Mouse (Mus musculus) CH12.LX (cell line): Measurements from ENCODE around the gene Crkl. TPM values are rescaled to one million over a fixed set of nuclear protein-coding genes. Genes with fewer than 3 reads are reported as not detected.
A peak's percentile ranks its signal among the peaks of the same experiment; 100 is the strongest.

ENCODE experiments used
- DNase-seq: peaks from one replicate; pipeline ENCODE4 v3.0.0-alpha.2; 2013; ENCODE audit errors: extremely low read depth
- H3K27ac ChIP-seq: 2 replicates; pipeline ENCODE4 v1.5.1; 2012; ENCODE audit warnings: low read depth, mild to moderate bottlenecking, control low read depth, moderate library complexity; ENCODE audit not compliant: insufficient read depth
- H3K27me3 ChIP-seq: replicated peaks from 2 replicates; pipeline ENCODE3; 2012; ENCODE audit warnings: inconsistent platforms
- H3K36me3 ChIP-seq, 2 experiments: replicated peaks in 1 of 2; 2 replicates each; pipeline versions ENCODE3 to v1.6.1; 2012; ENCODE audit warnings: inconsistent platforms in 1 of 2, low read length in 1 of 2, mild to moderate bottlenecking in 1 of 2, mixed read lengths in 1 of 2, moderate library complexity in 1 of 2; ENCODE audit not compliant: control insufficient read depth in 1 of 2, insufficient read depth in 1 of 2
- H3K4me1 ChIP-seq, 2 experiments: 2 replicates each; pipeline ENCODE4 v1.6.1; 2012; ENCODE audit warnings: inconsistent platforms in 1 of 2, moderate library complexity in 1 of 2; ENCODE audit not compliant: insufficient read depth in 2 of 2, control insufficient read depth in 1 of 2
- H3K4me2 ChIP-seq: 2 replicates; pipeline ENCODE4 v1.6.1; 2012; ENCODE audit warnings: low read depth, mild to moderate bottlenecking, control low read depth; ENCODE audit not compliant: poor library complexity, insufficient read depth, severe bottlenecking
- H3K4me3 ChIP-seq, 3 experiments: fragments of 150-350 bp in 1 of 3; sonication (generic) in 1 of 3; replicated peaks in 1 of 3; 2 replicates each; pipeline versions ENCODE3 to v1.5.1; 2011 to 2012; ENCODE audit warnings: low read depth in 2 of 3, low read length in 2 of 3, mild to moderate bottlenecking in 2 of 3, moderate library complexity in 2 of 3, control low read depth in 1 of 3, improper control_type of control experiment in 1 of 3, inconsistent platforms in 1 of 3, mixed read lengths in 1 of 3; ENCODE audit not compliant: poor library complexity in 1 of 3
- H3K79me2 ChIP-seq: replicated peaks from 2 replicates; pipeline ENCODE4 v1.6.1; 2012; ENCODE audit warnings: mild to moderate bottlenecking, moderate library complexity; ENCODE audit not compliant: control insufficient read depth, poor library complexity, insufficient read depth, severe bottlenecking; ENCODE audit errors: extremely low read depth
- H3K9ac ChIP-seq: 2 replicates; pipeline ENCODE4 v1.6.1; 2012; ENCODE audit warnings: low read depth, mild to moderate bottlenecking, control low read depth, moderate library complexity; ENCODE audit not compliant: insufficient read depth
- H3K9me3 ChIP-seq: replicated peaks from 2 replicates; pipeline ENCODE3; 2012; ENCODE audit warnings: low read length, inconsistent platforms, mixed read lengths
- BHLHE40 ChIP-seq: IDR thresholded peaks from 2 replicates; pipeline ENCODE4 v1.6.1; 2011; ENCODE audit warnings: mild to moderate bottlenecking, low read depth, low read length, improper control_type of control experiment
- CHD1 ChIP-seq: IDR thresholded peaks from 2 replicates; pipeline ENCODE4 v1.6.1; 2012; ENCODE audit warnings: low read depth, low read length, improper control_type of control experiment, inconsistent platforms
- CHD2 ChIP-seq: IDR thresholded peaks from 2 replicates; pipeline ENCODE4 v1.6.1; 2011; ENCODE audit warnings: low read length, improper control_type of control experiment
- CTCF ChIP-seq, 2 experiments: IDR thresholded peaks in 1 of 2; conservative IDR thresholded peaks in 1 of 2; 2 replicates each; pipeline ENCODE4 v1.5.1; 2011 to 2012; ENCODE audit warnings: low read depth in 2 of 2, low read length in 2 of 2, improper control_type of control experiment in 1 of 2, inconsistent platforms in 1 of 2, mild to moderate bottlenecking in 1 of 2, moderate library complexity in 1 of 2
- E2F4 ChIP-seq: IDR thresholded peaks from 2 replicates; pipeline ENCODE4 v1.6.1; 2011; ENCODE audit warnings: low read depth, low read length, improper control_type of control experiment; ENCODE audit not compliant: insufficient replicate concordance
- ELF1 ChIP-seq: IDR thresholded peaks from 2 replicates; pipeline ENCODE4 v1.6.1; 2014; ENCODE audit warnings: low read depth, mild to moderate bottlenecking, inconsistent platforms, low read length, improper control_type of control experiment
- EP300 ChIP-seq: IDR thresholded peaks from 2 replicates; pipeline ENCODE4 v1.6.1; 2011; ENCODE audit warnings: low read length, improper control_type of control experiment
- ETS1 ChIP-seq: conservative IDR thresholded peaks from 2 replicates; pipeline ENCODE4 v1.6.1; 2012; ENCODE audit warnings: low read depth, mild to moderate bottlenecking, inconsistent platforms, low read length, improper control_type of control experiment, moderate library complexity
- GABPA ChIP-seq: IDR thresholded peaks from 2 replicates; pipeline ENCODE4 v1.6.1; 2012; ENCODE audit warnings: low read depth, low read length, improper control_type of control experiment, inconsistent platforms; ENCODE audit not compliant: insufficient replicate concordance
- HCFC1 ChIP-seq: IDR thresholded peaks from 2 replicates; pipeline ENCODE4 v1.6.1; 2012; ENCODE audit warnings: low read depth, mild to moderate bottlenecking, inconsistent platforms, low read length, improper control_type of control experiment
- IRF4 ChIP-seq: IDR thresholded peaks from 2 replicates; pipeline ENCODE4 v1.6.1; 2014; ENCODE audit warnings: low read depth, mild to moderate bottlenecking, inconsistent platforms, low read length, improper control_type of control experiment
- JUN ChIP-seq: IDR thresholded peaks from 2 replicates; pipeline ENCODE4 v1.6.1; 2011; ENCODE audit warnings: low read depth, mild to moderate bottlenecking, low read length, improper control_type of control experiment, moderate library complexity; ENCODE audit not compliant: insufficient read depth
- JUND ChIP-seq: conservative IDR thresholded peaks from 2 replicates; pipeline ENCODE4 v1.6.1; 2011; ENCODE audit warnings: low read depth, low read length, improper control_type of control experiment
- KAT2A ChIP-seq: IDR thresholded peaks from 2 replicates; pipeline ENCODE4 v1.6.1; 2012; ENCODE audit warnings: low read length, improper control_type of control experiment, inconsistent platforms; ENCODE audit not compliant: insufficient replicate concordance
- MAFK ChIP-seq: IDR thresholded peaks from 2 replicates; pipeline ENCODE4 v1.6.1; 2011; ENCODE audit warnings: low read length, improper control_type of control experiment; ENCODE audit not compliant: insufficient replicate concordance
- MAX ChIP-seq: IDR thresholded peaks from 2 replicates; pipeline ENCODE4 v1.6.1; 2011; ENCODE audit warnings: low read length, improper control_type of control experiment
- MAZ ChIP-seq: IDR thresholded peaks from 2 replicates; pipeline ENCODE4 v1.6.1; 2012; ENCODE audit warnings: low read depth, mild to moderate bottlenecking, inconsistent platforms, low read length, improper control_type of control experiment, moderate library complexity
- MEF2A ChIP-seq: IDR thresholded peaks from 2 replicates; pipeline ENCODE4 v1.6.1; 2014; ENCODE audit warnings: low read depth, mild to moderate bottlenecking, inconsistent platforms, low read length, improper control_type of control experiment, borderline replicate concordance
- MXI1 ChIP-seq: IDR thresholded peaks from 2 replicates; pipeline ENCODE4 v1.6.1; 2011; ENCODE audit warnings: mild to moderate bottlenecking, low read depth, low read length, improper control_type of control experiment
- MYC ChIP-seq: IDR thresholded peaks from 2 replicates; pipeline ENCODE4 v1.6.1; 2011; ENCODE audit warnings: low read depth, mild to moderate bottlenecking, improper control_type of control experiment, low read length
- NELFE ChIP-seq: IDR thresholded peaks from 2 replicates; pipeline ENCODE4 v1.6.1; 2011; ENCODE audit warnings: low read depth, low read length, improper control_type of control experiment
- NRF1 ChIP-seq: IDR thresholded peaks from 2 replicates; pipeline ENCODE4 v1.6.1; 2014; ENCODE audit warnings: low read depth, mild to moderate bottlenecking, inconsistent platforms, low read length, improper control_type of control experiment, moderate library complexity
- PAX5 ChIP-seq: IDR thresholded peaks from 2 replicates; pipeline ENCODE4 v1.6.1; 2012; ENCODE audit warnings: low read length, inconsistent platforms, mixed read lengths
- POLR2A ChIP-seq: IDR thresholded peaks from 2 replicates; pipeline ENCODE4 v1.6.1; 2011; ENCODE audit warnings: low read depth, mild to moderate bottlenecking, improper control_type of control experiment, low read length
- POLR2AphosphoS2 ChIP-seq: IDR thresholded peaks from 2 replicates; pipeline ENCODE4 v1.6.1; 2011; ENCODE audit warnings: low read depth, low read length, improper control_type of control experiment
- RAD21 ChIP-seq: IDR thresholded peaks from 2 replicates; pipeline ENCODE4 v1.6.1; 2011; ENCODE audit warnings: low read depth, mild to moderate bottlenecking, low read length, improper control_type of control experiment, moderate library complexity
- RCOR1 ChIP-seq: conservative IDR thresholded peaks from 2 replicates; pipeline ENCODE4 v1.6.1; 2012; ENCODE audit warnings: low read depth, mild to moderate bottlenecking, inconsistent platforms, low read length, improper control_type of control experiment
- SIN3A ChIP-seq: IDR thresholded peaks from 2 replicates; pipeline ENCODE4 v1.6.1; 2012; ENCODE audit warnings: low read length, improper control_type of control experiment, inconsistent platforms
- SMC3 ChIP-seq: IDR thresholded peaks from 2 replicates; pipeline ENCODE4 v1.6.1; 2011; ENCODE audit warnings: low read depth, low read length, improper control_type of control experiment
- TBP ChIP-seq: conservative IDR thresholded peaks from 2 replicates; pipeline ENCODE4 v1.6.1; 2011; ENCODE audit warnings: low read depth, low read length, improper control_type of control experiment
- TCF12 ChIP-seq: IDR thresholded peaks from 2 replicates; pipeline ENCODE4 v1.6.1; 2014; ENCODE audit warnings: low read depth, mild to moderate bottlenecking, inconsistent platforms, low read length, improper control_type of control experiment
- UBTF ChIP-seq: IDR thresholded peaks from 2 replicates; pipeline ENCODE4 v1.6.1; 2012; ENCODE audit warnings: low read depth, mild to moderate bottlenecking, inconsistent platforms, low read length, improper control_type of control experiment, moderate library complexity
- USF1 ChIP-seq: IDR thresholded peaks from 2 replicates; pipeline ENCODE4 v1.6.1; 2014; ENCODE audit warnings: low read depth, mild to moderate bottlenecking, inconsistent platforms, low read length, improper control_type of control experiment
- USF2 ChIP-seq: conservative IDR thresholded peaks from 2 replicates; pipeline ENCODE4 v1.6.1; 2011; ENCODE audit warnings: low read depth, low read length, improper control_type of control experiment
- ZKSCAN1 ChIP-seq: IDR thresholded peaks from 2 replicates; pipeline ENCODE4 v1.6.1; 2012; ENCODE audit warnings: low read depth, inconsistent platforms, low read length, improper control_type of control experiment, borderline replicate concordance
- ZMIZ1 ChIP-seq: IDR thresholded peaks from 2 replicates; pipeline ENCODE4 v1.6.1; 2012; ENCODE audit warnings: low read depth, mild to moderate bottlenecking, inconsistent platforms, low read length, improper control_type of control experiment
- ZNF384 ChIP-seq: IDR thresholded peaks from 2 replicates; pipeline ENCODE4 v1.6.1; 2012; ENCODE audit warnings: low read depth, low read length, improper control_type of control experiment, inconsistent platforms
- dilution Hi-C: fragments of 300-500 bp; cut with MboI; formaldehyde crosslinking; loops from 2 replicates; pipeline ENCODE4 v1.14.3; 2020; ENCODE audit warnings: low sequenced_read_pairs; ENCODE audit not compliant: extremely low pct_unique_long_range_greater_than_20kb, extremely low pct_ligation_motif_present
- in situ Hi-C: fragments of 300-500 bp; cut with MboI; formaldehyde crosslinking; loops from 3 replicates; pipeline ENCODE4 v1.14.3; 2019; ENCODE audit warnings: low sequenced_read_pairs, low pct_ligation_motif_present, low pct_unique_long_range_greater_than_20kb, mixed read lengths
- polyA plus RNA-seq: library from polyadenylated mRNA; unstranded; fragments of >175 nt; gene quantifications from 2 replicates; pipeline ENCODE4 v1.2.1, GENCODE M21; 2012; ENCODE audit warnings: low read depth; ENCODE audit not compliant: insufficient read length
- total RNA-seq, 2 experiments: library from RNA; depleted of rRNA; stranded (reverse); fragments of 300-350 nt in 1 of 2; fragments of >200 nt in 1 of 2; gene quantifications; 2 replicates each; pipeline ENCODE4 v1.2.3; 2012 to 2014

Crkl gene
- total and polyA plus RNA-seq, 3 experiments, result 16.9 to 35.6 (median 21.6) TPM

- Histone ChIP-seq H3K79me2 (peaks cover 38% of the 10 kb centered on the region), H3K9ac (peak within 1 kb of the TSS; percentile 72), H3K27me3 (no peaks in the 10 kb centered on the region), H3K4me2 (peak within 1 kb of the TSS; percentile 99), H3K4me3 (peak within 1 kb of the TSS; percentile 70 to 91 (median 76)), H3K27ac (peak within 1 kb of the TSS; percentile 77), H3K9me3 (no peaks in the 10 kb centered on the region), H3K36me3 (peaks cover 0 to 30% of the 10 kb centered on the region in 2 experiments), H3K4me1 (peaks cover 18 to 49% of the 10 kb centered on the region in 2 experiments)
- in situ Hi-C loops (loop anchor here (5.0 kb wide), 1 partner anchor 126 kb away; the partner anchor contains the start of gene Thap7), dilution Hi-C loops (no loop called here)
- TF ChIP-seq NRF1, result peak; percentile 92
- peak; percentile 66 for TF ChIP-seq ZMIZ1
- TF ChIP-seq CHD1, result no peak
- TF ChIP-seq USF2, result peak; percentile 69
- peak; percentile 9; the same call in 1 of the 2 replicates for TF ChIP-seq UBTF
- TF ChIP-seq ZNF384, result no peak
- peak; percentile 84 for TF ChIP-seq HCFC1
- no peak; the same call in none of the 2 replicates for TF ChIP-seq SIN3A
- TF ChIP-seq E2F4, result no peak
- 0 out of 2 replicates have a peak, but pooled peaks have one; percentile 10 for TF ChIP-seq ETS1
- TF ChIP-seq JUN, result no peak
- TF ChIP-seq RAD21, result no peak
- no peak for TF ChIP-seq RCOR1
- TF ChIP-seq MAZ, result peak; percentile 97
- TF ChIP-seq POLR2A, result peak; percentile 87
- peak; percentile 88 for TF ChIP-seq TCF12
- TF ChIP-seq GABPA, result no peak; the same call in 1 of the 2 replicates
- TF ChIP-seq MEF2A, result peak; percentile 61
- TF ChIP-seq TBP, result 0 out of 2 replicates have a peak, but pooled peaks have one; percentile 30
- peak; percentile 81 for TF ChIP-seq MXI1
- TF ChIP-seq EP300, result no peak
- no peak for TF ChIP-seq JUND
- peak; percentile 79 for TF ChIP-seq MAX
- peak; percentile 68; the same call in 1 of the 2 replicates for TF ChIP-seq KAT2A
- TF ChIP-seq CTCF (conservative IDR thresholded peaks at IDR 0.05 in 1 of 2, IDR thresholded peaks at IDR 0.05 in 1 of 2; ENCODE audit: low read depth in 2 of 2, low read length in 2 of 2), result no peak
- 0 out of 2 replicates have a peak, but pooled peaks have one; percentile 6 for TF ChIP-seq MYC
- no peak for TF ChIP-seq SMC3
- TF ChIP-seq ZKSCAN1, result no peak
- TF ChIP-seq PAX5, result no peak
- TF ChIP-seq IRF4, result peak; percentile 72
- peak; percentile 43; the same call in 1 of the 2 replicates for TF ChIP-seq BHLHE40
- TF ChIP-seq ELF1, result peak; percentile 98
- TF ChIP-seq USF1, result peak; percentile 94
- peak; percentile 92 for TF ChIP-seq CHD2
- TF ChIP-seq POLR2AphosphoS2, result no peak
- peak; percentile 80 for TF ChIP-seq NELFE
- TF ChIP-seq MAFK, result no peak
- DNase-seq, result peak; percentile 100
Measured at GRCm38 (mm10) chr16:17405736-17406443, 45.9 kb upstream of the Crkl start, which contains the start of the genes Snap29 and Pi4ka. TSS of gene Snap29 (plus strand) at chr16:17405986. TSS of gene Pi4ka (minus strand) at chr16:17406314.
